Mouse (Mus musculus) thymus, postnatal 10 days (tissue): ENCODE results near the gene Zfp658.
A peak's percentile ranks its signal among the peaks of the same experiment; 100 is the strongest.

Experiments used
- DNase-seq, 2 experiments: peaks; one replicate each; pipeline ENCODE4 v3.0.0; 2021; ENCODE audit warnings: low spot score in 2 of 2

The Zfp658 gene

DNA sequence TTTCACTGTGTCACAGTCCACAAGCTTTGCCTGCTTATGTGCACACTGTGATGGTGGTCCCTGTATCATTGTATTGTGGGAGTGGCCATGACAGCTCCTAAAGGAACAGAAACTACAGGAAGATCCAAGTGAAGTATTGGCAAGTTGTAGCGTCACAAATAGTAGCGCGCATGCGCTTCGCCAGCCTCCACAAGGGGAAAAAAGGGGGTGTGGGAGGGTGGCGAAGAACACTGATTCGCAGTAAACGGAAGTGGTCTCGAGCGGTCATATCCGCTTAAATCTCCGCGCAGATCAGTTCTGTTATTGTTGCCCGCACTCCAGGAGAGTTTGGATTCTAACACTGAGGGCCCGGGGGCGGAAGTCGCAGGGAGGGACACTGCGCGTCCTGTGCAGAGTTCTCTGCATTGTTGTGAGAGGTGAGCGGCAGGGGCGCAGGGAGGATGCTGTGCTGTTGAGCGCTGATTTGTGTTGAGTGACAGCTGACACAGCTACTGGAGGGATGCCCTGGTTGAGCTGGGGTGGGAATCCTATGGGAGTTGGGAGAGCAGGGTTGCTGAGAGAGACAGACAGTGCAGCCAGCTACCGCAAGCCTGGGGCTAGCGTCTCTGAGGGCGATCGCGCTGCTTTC, at the start of gene Zfp658:
Gene Zfp658, plus strand, starts transcription at position 251 of the 628 bp plus-strand sequence.
- DNase-seq, result peak; percentile 62 to 68

- no peak for DNase-seq
These were observed 49.5 kb upstream of the Zfp658 start for GRCm38 (mm10) chr7:43512519-43512918.

DNA sequence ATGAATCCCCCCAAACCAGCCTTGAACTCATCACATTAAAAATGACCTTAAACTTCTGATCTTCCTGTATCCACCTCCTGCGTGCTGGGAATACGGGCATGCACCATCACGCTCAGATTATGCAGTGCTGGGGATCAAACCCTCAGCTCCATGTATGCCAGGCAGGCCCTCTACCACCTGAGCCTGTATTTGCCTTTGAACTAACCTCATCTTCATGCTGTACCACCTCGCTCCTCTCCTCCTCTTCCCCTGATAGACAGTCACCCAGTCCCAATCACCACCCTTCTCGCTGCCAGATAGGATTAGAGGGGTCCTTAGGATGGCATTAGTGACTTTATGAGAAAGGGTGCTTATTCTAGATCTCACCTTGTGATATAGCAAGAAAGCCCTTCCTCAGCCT, 47.0 kb upstream of the Zfp658 start:
- DNase-seq, result no peak

- DNase-seq, result no peak
These were observed 43.7 kb upstream of the Zfp658 start for GRCm38 (mm10) chr7:43518341-43518740.

DNA sequence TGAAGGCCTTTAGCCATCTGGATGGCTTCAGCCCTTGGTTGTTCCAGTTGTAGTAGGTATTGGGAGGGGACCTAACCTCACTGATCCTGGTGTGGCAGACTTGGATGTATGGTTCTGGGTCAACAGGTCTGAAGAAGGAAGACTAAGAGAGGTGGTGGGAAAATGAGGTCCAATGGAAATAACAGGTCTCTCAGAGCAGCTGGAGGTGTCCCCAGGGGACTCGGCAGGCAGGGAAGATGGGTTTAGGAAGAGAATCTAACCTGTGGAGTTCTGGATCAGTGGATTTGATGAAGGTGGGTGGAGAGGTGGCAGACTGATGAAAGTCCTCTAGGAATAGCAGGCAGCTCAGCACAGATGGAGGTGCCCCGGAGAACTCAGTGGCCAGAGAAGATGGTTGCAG, 39.3 kb upstream of the Zfp658 start:
- no peak for DNase-seq

DNA sequence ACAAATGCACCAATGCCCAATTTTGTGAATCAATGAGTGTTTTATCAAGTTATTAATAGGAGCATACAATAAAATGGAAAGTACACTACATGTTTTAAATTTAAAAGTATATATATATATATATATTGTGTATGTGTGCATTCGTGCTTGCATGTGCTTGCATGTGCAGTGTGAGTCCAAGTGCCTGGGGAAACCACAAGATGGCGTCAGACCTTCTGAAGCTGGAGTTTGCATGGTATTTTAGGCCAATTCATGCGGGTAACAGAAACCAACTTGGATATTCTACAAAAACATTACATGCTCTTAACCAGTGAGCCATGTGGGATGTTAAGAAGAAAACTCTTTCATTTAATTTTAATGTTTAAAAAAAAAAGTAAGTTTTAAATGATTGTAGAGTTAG, 36.7 kb upstream of the Zfp658 start:
- DNase-seq, result no peak

- no peak for DNase-seq
These were observed 31.8 kb upstream of the Zfp658 start for GRCm38 (mm10) chr7:43530216-43530785.

DNA sequence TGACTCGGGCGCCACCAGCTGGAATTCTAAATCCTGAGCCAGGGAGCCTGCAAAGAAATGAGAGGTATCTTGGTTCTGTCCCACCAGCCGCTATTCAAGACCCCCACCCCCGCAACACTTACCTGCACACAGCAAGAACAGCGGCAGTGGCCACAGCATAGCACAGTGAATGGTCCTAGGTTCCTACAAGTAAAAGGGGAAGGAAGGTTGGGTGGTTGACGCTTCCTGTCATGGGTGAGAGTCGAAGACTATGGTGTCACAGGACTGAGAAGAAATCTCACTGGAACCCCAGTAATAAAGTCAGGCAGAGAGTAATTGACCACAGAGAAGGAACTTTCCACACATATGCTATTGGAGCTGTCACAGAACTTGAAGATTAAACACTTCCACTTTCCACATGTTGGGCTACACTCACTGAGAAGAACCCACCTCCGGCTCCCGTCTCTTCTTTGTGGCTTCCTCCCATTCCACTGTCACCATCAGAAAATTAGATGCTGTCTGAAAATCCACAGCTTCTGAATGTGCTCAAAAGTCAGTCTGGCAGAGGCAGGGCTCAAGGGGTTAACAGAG, 29.0 kb upstream of the Zfp658 start:
- no peak for DNase-seq

DNA sequence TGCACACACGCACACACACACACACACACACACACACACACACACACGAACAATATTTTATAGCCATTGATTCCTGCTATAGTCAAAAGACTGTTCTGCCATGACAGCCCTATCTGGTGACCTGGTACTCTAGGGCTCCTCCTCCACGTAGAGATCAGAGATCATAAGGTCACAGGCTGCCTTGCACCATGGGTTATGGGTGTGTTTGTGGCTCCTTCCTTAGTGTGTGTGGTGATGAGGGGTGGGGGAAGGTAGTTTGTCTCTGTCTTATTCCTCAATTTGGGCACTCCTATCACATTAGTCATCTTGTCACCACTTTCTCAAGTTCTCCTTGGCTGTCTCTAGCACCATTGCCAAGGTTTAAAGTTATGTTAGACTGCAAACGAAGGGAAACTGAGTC, 23.5 kb upstream of the Zfp658 start:
- no peak for DNase-seq

DNA sequence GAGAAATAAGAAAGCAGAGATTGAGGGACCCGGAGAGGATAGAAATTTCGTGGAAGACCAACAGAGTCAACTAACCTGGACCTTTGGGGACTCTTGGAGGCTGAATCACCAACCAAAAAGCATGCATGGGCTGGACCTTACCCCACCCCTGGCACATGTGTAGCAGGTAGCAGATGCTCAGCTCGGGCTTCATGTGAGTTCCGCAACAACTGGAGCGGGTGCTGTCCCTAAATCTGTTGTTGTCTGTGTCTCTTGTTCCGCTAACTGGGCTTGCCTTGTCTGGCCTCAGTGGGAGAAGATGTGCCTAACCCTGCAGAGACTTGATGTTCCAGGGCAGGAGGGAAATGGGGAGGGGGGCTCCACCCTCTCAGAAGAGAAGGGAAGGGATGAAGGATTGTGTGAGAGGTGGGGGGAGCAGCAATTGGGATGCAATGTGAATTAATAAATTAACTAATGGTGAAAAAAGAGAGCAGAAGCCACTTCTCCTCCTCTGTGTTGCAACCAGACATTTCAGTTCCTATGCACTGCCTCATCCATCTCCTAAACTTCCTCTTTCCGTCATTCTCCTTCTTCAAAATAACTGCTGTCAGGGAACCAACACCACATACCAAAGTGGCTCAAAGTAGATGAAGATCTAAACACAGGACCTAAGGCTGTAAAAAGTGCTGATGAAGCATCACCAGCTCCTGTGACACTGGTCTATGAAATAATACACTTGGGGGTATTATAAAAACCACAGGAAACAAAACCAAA, 17.7 kb upstream of the Zfp658 start, which contains the start of gene Cd33:
Gene Cd33, minus strand, starts transcription at position 204 of the 753 bp plus-strand sequence.
- DNase-seq, result no peak

GRCm38 (mm10) chr7:43545656-43546545, 16.2 kb upstream of the Zfp658 start:
- no peak for DNase-seq

DNA sequence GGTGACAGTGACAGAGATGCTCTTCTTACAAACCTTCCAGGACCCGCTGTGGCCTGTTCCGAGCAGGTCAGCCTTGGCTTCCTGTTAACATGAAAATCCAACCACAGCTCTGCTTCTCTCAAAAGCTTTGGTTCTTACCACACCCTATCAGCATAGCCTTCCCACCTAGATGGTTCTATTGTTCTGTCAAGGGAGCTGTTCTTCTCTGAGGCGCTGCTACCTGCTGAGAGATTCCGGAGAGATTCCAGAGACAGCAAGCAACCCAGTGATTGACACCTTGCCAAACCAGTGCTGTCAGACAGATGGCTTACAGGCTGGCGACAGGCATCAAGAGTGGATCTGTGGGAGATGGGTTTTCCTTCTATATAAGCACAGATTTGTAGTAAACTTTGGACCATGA, 14.4 kb upstream of the Zfp658 start:
- DNase-seq, result no peak

GRCm38 (mm10) chr7:43548206-43548605, 13.8 kb upstream of the Zfp658 start:
- no peak for DNase-seq

GRCm38 (mm10) chr7:43553153-43553552, 8.9 kb upstream of the Zfp658 start:
- DNase-seq, result no peak

- DNase-seq, result no peak
These were observed 7.5 kb upstream of the Zfp658 start for GRCm38 (mm10) chr7:43554550-43554949.

DNA sequence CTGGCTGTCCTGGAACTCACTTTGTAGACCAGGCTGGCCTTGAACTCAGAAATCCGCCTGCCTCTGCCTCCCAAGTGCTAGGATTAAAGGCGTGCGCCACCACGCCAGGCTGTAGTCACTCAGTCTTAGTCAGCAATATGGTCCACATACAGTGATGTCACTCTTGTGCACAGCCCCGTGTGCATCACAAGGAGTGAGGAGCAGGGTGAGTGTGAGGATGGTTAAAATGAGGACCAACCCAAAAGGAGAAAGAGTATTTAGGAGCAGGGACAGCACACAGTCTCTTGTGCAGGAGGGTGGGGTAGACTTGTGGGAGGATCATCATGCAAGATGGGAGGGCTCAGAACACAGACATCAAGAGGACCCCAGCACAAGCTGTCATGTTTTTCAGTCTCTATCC, 6.7 kb upstream of the Zfp658 start:
- no peak for DNase-seq

DNA sequence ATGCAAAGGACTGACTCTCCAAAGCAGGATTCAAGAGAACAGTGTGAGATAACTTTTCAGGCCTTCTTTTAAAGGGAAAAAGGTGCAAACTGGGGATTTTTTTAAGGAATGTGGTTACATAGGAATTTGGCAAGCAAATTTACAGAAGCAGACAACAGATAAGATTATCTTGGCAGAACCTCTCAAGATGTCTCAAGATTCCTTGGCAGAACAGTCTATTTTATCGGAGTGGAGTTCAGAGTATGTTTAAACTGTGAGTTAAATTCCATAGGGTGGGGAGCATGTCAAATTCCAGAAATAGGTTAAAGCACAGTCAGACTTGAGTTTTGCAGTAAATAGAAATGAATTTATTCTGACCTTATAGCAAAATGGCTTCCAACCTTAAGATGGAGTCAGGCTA, 5.2 kb upstream of the Zfp658 start:
- no peak for DNase-seq

DNA sequence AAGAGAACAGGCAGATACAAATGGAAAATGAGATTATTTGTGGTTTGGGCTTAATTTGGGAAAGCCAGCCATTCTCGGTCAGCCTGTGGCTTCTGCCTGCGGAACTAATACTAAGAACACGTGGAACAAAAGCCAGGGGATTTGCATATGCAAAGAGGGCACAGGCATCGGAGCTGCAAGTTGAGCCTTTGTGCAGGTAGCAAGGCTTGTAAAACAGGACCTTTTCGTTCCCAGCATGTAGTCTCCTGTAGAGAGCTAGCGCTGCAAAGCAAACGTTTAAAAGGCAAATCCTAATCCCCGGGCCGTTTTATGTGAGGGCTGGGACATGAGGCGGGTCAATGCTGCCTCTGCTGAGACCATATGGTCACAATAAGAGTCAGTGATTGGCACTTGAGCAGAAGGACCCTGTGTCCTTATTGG, 605 bp downstream of the Zfp658 start:
- DNase-seq, result no peak

- DNase-seq, result no peak
These were observed 1.2 kb downstream of the Zfp658 start for GRCm38 (mm10) chr7:43563300-43563699.

DNA sequence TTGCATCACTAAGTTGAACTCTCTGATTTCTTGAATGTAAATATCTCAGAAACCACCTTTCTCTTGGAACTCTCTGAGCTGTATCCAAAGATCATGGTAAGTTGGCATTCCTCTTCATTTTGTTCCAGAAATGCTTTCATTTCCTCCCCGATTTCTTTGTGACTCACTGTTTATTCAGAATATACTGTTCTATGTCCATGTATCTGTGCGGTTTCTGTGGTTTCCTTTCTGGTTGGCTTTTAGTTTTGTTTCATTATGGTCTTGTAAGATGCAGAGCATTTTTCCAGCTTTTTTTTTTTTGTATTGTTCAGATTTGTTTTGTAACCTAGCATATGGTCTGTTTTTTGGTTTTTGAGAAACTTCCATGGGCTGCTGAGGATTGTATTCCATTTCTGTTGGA, 9.2 kb downstream of the Zfp658 start:
- no peak for DNase-seq

DNA sequence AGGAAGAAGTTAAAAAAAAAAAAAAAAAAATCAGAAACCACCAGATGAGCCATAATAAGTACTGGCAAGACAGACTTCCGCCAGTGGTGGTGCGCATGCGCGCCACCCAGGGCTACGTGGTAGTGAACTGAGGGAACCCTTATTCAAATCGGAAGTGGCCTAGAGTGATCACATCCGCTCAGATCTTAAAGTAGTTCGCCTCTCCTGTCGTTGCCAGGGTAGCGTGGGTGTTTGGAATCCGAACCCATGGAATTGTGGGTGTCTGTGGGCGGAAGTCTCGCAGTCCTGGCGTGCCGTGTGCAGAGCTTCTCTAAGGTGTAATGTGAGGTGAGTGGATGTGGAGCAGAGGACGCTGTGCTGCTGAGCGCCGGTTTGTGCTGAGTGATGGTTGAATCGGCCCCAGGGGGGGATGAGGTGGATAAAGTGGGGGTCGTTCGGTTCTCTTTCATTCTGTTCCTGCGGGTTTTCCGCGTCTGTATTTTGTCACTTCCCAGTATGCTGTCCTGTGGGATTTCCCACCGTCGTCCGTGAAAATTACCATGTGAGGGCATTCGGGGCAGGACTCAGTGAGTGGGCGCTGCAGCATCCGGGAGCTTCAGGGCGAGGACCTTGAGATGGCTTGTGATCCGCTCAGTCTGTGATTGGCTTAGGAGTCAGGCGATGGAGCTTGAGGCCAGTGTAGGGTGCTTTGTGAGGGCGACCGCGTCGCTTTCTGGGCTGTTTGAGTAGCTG, 17.6 kb downstream of the Zfp658 start, which contains the start of gene Zfp719:
Gene Zfp719, plus strand, starts transcription at position 171 of the 732 bp plus-strand sequence.
- peak; percentile 87 to 88 for DNase-seq
